9 mouse cellular contexts compared by ENCODE assay signal in genomic region chr2:163340263-163340662, GRCm38 (mm10). TPM values are rescaled to one million over a fixed set of nuclear protein-coding genes. Genes with fewer than 3 reads are reported as not detected.
DNase-seq lines count a peak whose midpoint lies in the region; ATAC-seq and TF ChIP-seq lines count a peak whose summit lies in the region.
"Had no signal": no experiment of that assay in that cellular context is flagged by ENCODE, and none has a peak within 500 bp of the region (broad histone marks: within the 10 kb centered on the region; RNA-seq: fewer than 3 reads in every experiment).

No protein-coding gene starts in this region.

- H3K9ac ChIP-seq in forebrain, embryonic 12.5 days: no peak overlapping the region

- H3K9me3 ChIP-seq in forebrain, embryonic 12.5 days: no peaks in the 10 kb centered on the region
- H3K9me3 ChIP-seq: neural tube, embryonic 12.5 days had no signal

- no peak overlapping the region for H3K27ac ChIP-seq in bone marrow macrophage, adult 2 months (ENCODE audit: insufficient read depth, low read depth, low read length)
- no peak overlapping the region for H3K27ac ChIP-seq in forebrain, embryonic 12.5 days
- H3K27ac ChIP-seq: neural tube, embryonic 12.5 days had no signal

- peak; percentile 27; the same call in 1 of the 2 replicates for ATAC-seq in forebrain, embryonic 12.5 days (ENCODE audit: low FRiP score)
- peak; percentile 89 for ATAC-seq in megakaryocyte progenitor cell, adult 5-6 weeks (replicated peaks; ENCODE audit: poor library complexity)

- peak; percentile 16 for DNase-seq in cerebellum, adult 11 months
- DNase-seq in cerebellum, adult 11-12 months: no peak
- DNase-seq in heart, postnatal 4 days: peak; percentile 82
- DNase-seq in layer of hippocampus, postnatal 10 days (ENCODE audit: low spot score in 2 of 2): peak; percentile 73 to 78
- DNase-seq in splenic B cell, adult 2 months (ENCODE audit: low read depth, low spot score): peak; percentile 37

- H3K4me1 ChIP-seq in bone marrow macrophage, adult 2 months (ENCODE audit: control insufficient read depth, insufficient read depth, low read length): no peaks in the 10 kb centered on the region
- peaks cover 7% of the 10 kb centered on the region for H3K4me1 ChIP-seq in forebrain, embryonic 12.5 days

- H3K36me3 ChIP-seq in forebrain, embryonic 12.5 days (replicated peaks): no peaks in the 10 kb centered on the region
- no peaks in the 10 kb centered on the region for H3K36me3 ChIP-seq in splenic B cell, adult 2 months (ENCODE audit: control insufficient read depth, insufficient read depth, low read length, poor library complexity, severe bottlenecking)
- H3K36me3 ChIP-seq: neural tube, embryonic 12.5 days had no signal

- H3K27me3 ChIP-seq in forebrain, embryonic 12.5 days: peaks cover 66% of the 10 kb centered on the region
- no peaks in the 10 kb centered on the region for H3K27me3 ChIP-seq in splenic B cell, adult 2 months (ENCODE audit: control insufficient read depth, insufficient read depth, low read length, poor library complexity, severe bottlenecking)

- 23% methylated on average over 9 of the region's 9 CpGs for WGBS in forebrain, embryonic 12.5 days

- H3K4me3 ChIP-seq in bone marrow macrophage, adult 2 months (ENCODE audit: insufficient read depth, low read length): no peak overlapping the region
- H3K4me3 ChIP-seq in forebrain, embryonic 12.5 days (replicated peaks): no peak overlapping the region

- no peak for TF ChIP-seq POLR2A in bone marrow macrophage, adult 2 months (IDR thresholded peaks at IDR 0.05; ENCODE audit: borderline replicate concordance, low read depth, low read length)

- TF ChIP-seq CTCF in bone marrow macrophage, adult 2 months (IDR thresholded peaks at IDR 0.05; ENCODE audit: low read depth, low read length): peak; percentile 84

- no peak overlapping the region for H3K4me2 ChIP-seq in forebrain, embryonic 12.5 days

RNA-seq across cellular contexts. Expression of gene Jph2, which starts 57.5 kb away (rescaled TPM):
- polyA plus RNA-seq in bone marrow macrophage, adult 2 months (2012; ENCODE audit: insufficient read depth, insufficient read length, missing spikeins): not detected in 2 replicates
- 0.18 and 0.24 TPM in 2 replicates for polyA plus RNA-seq in forebrain, embryonic 12.5 days (2016; fragmentation: Nextera tagmentation; extraction: Ambion mirVana)
- total RNA-seq in heart, postnatal 4 days (2021): 100 to 1,000 TPM; 366 to 416 TPM
- 1 to 10 TPM in 1 of 2 experiments, under 1 TPM in 1; 0.78 to 1.0 TPM for total RNA-seq in layer of hippocampus, postnatal 10 days (2021)
- total RNA-seq in megakaryocyte progenitor cell, adult 5-6 weeks (2015): not detected in 2 replicates
- not detected in 2 replicates for total RNA-seq in megakaryocyte progenitor cell, adult 5-6 weeks (2017)

Comparison
In these comparisons a context has a peak if more than half of its experiments do, and no peak if none do; other contexts are left out.
1. RNA of gene Jph2, which starts 57.5 kb away (total RNA-seq): 366 to 416 TPM in heart, postnatal 4 days; 0.78 to 1.0 TPM in layer of hippocampus, postnatal 10 days and not detected in megakaryocyte progenitor cell, adult 5-6 weeks; every median in the first group is over 100 times any median in the second.